Mouse (Mus musculus) v-Abl transformed pro-B cells (cell line): ENCODE measurements around the gene Eif4a2.

Experiments used
- in situ Hi-C, 2 experiments: fragments of 400-800 bp; cut with MboI; formaldehyde crosslinking; loops; one replicate each; pipeline ENCODE4 v1.15.1; 2025; ENCODE audit not compliant: unreplicated experiment in 2 of 2

Gene Eif4a2

DNA sequence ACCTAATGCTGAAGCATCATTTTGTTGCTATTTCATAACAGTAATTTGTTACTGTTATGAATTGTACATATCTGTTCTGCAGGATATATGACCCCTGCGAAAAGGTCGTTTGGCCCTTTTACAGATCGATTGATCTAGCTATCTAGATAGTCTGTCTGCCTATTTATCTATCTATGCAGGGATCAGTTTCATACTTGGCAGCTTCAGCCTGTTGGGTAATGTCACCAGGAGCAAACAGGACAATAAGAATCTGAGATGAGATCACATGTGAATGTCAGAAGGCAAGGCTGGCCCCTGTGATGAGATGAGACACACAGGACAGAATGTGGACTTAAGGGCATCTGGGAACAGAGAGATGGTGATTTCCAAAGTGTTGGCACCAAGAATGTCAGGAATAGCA is 23.1 kb downstream of the Eif4a2 start:
- in situ Hi-C loops: loop anchor here (5.0 to 10.0 kb wide), 3 partner anchors 33 to 256 kb away; no protein-coding TSS in a partner anchor

DNA sequence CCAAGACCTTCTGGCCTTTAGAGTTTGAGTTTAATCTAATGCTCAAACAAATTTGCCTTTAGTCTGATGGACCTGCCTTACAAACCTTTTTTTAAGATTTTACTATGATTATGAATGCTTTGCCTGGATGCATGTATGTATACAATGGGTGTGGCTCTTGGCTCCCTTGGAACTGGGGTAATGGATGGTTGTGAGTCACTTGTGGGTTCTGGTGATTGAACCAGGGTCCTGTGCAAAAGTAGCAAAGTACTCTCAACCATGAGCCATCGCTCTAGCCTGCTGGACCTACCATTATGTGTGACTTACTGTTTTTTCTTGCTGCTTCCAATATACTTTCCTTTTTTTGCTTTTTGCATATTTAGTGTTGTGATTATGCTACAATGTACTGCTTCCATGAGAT is 25.1 kb downstream of the Eif4a2 start:
- in situ Hi-C loops: loop anchor here (5.0 to 10.0 kb wide), 3 partner anchors 35 to 258 kb away; no protein-coding TSS in a partner anchor

DNA sequence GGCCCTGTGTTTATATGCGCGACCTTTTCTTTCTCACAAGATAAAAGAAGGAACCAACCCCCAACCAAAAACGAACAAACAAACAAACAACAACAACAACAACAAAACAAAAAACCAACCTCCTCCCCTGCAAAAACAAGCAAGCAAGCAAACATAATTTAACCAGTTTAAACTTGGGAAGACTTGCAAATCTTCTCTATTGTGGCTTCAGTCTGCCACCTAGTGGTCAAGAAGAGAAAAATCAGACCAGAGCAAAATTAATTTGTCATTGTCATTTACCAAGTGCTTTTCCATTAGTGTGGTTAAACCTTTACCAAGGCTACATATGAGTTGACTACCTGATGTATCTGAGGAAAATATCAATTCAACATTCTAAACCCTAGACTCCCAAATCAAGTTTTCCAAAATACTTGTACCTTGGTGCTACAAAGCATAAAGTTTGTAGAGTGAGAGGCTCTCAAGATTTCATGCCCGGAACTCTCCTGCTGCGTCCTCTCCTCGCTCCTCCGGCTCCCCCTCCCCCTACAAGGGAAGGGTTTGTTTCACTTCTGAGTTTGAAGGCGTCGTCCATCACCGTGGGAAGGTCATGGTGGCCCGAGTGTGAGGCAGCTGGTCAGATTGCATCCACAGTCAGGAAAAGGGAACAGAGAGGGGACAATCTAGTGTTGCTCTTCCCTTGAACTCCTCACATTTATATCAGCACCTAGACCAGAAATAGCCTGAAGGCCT is 28.3 kb downstream of the Eif4a2 start:
- in situ Hi-C loops: loop anchor here (10.0 kb wide), 1 partner anchor 261 kb away; no protein-coding TSS in a partner anchor

DNA sequence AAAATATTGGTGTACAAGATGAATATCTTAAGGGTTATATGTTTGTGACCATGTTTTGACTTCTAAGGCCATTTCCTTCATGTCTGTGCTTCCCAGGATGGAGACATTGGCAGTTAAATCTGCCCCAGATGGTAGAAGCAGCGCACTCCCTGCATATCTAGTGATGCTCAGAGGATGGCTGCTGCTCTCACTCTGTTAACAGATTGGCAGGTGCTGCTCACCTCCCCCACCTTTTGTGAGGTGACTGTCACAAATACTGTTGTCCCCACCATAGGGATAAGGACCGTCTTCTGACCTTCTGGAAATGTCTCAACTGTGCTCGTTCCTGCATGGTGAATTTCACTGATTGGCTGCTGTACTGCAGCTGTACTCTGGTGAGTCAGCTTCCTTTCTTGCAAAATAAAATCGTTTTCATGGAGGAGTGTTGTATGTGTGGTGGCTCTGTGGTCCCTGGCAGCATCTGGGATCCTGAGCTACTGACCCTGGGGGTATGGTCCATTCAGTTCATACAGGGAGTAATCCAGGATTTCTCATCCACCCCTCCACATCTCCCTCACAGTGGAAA is 29.2 kb downstream of the Eif4a2 start:
- in situ Hi-C loops: loop anchor here (10.0 kb wide), 1 partner anchor 262 kb away; no protein-coding TSS in a partner anchor

GRCm38 (mm10) chr16:23140911-23141310 is 33.7 kb downstream of the Eif4a2 start:
- in situ Hi-C loops: loop anchor here in 1 of 2 experiments (10.0 kb wide), 1 partner anchor 144 kb away; no protein-coding TSS in a partner anchor

- in situ Hi-C loops: loop anchor here in 1 of 2 experiments (10.0 kb wide), 1 partner anchor 140 kb away; no protein-coding TSS in a partner anchor
Measured at GRCm38 (mm10) chr16:23144326-23144725, 37.1 kb downstream of the Eif4a2 start.

DNA sequence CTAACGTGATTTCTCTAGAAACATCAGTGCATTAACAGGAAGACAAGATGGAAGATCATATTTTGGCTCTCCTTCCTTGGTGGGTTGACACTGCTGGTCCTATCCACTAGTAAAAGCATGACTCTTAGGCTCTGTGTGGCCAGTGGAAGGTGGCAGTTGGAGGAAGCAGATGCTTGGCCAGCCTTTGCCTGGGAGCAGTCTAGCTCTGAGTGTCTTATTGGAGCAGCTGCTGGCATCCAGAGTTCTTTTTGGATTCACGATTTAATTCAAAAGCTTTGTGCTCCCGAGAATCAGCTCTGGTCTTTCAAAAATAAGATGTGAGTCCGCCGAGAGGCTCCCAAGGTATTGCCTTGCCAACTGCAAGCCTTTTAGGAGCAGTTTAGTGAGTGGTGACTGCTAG is 38.0 kb downstream of the Eif4a2 start:
- in situ Hi-C loops: loop anchor here in 1 of 2 experiments (5.0 to 10.0 kb wide), 2 partner anchors 140 to 257 kb away; no protein-coding TSS in a partner anchor

- in situ Hi-C loops: loop anchor here in 1 of 2 experiments (5.0 to 10.0 kb wide), 2 partner anchors 139 to 256 kb away; no protein-coding TSS in a partner anchor
Measured at GRCm38 (mm10) chr16:23146280-23146679, 39.0 kb downstream of the Eif4a2 start, which contains the start of gene Adipoq. TSS of gene Adipoq (plus strand) at chr16:23146536.

GRCm38 (mm10) chr16:23148936-23149335 is 41.7 kb downstream of the Eif4a2 start:
- in situ Hi-C loops: loop anchor here in 1 of 2 experiments (5.0 to 10.0 kb wide), 2 partner anchors 136 to 253 kb away; no protein-coding TSS in a partner anchor

DNA sequence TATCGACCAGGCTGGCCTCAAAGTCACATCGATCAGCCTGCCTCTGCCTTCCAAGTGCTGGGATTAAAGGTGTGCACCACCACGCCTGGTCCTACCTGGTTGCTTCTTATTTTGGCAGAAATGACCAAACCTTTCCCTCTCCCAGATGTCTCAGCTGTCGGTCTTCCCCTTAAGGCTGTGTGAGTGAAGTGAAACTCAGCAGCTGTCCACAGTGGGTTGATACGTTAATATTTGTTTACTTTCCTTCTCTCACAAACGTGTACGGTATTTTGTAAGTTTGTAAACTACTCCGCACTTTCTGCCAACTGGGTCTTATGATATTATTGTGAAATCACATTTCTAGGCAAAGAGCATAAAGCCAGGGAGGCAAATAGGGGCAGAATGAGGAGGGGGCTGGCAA is 42.2 kb downstream of the Eif4a2 start:
- in situ Hi-C loops: loop anchor here in 1 of 2 experiments (5.0 to 10.0 kb wide), 2 partner anchors 135 to 253 kb away; no protein-coding TSS in a partner anchor

DNA sequence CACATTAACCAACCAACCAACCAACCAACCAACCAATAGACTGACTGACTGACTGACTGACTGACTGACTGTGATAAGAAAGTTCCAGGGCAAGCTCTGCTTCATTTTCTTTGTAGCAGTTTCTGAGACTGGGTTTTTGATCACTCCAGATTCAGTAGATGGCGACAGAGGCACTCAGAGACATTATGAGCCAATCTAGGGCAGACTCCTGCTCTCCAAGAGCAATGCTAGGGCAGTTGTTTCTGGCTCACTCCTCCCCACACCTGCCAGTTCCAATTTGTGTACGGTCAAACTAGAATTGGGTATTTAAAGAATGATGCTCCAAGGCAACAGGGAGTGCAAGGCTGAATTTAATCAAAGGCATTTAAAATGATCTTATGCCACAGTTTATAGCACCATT is 44.2 kb downstream of the Eif4a2 start:
- in situ Hi-C loops: loop anchor here (5.0 to 10.0 kb wide), 5 partner anchors 76 to 746 kb away; partner anchors contain the start of gene Sst (in 1 of the 2)

- in situ Hi-C loops: loop anchor here (5.0 to 10.0 kb wide), 5 partner anchors 73 to 743 kb away; partner anchors contain the start of gene Sst (in 1 of the 2)
Measured at GRCm38 (mm10) chr16:23154261-23154660, 47.0 kb downstream of the Eif4a2 start.

DNA sequence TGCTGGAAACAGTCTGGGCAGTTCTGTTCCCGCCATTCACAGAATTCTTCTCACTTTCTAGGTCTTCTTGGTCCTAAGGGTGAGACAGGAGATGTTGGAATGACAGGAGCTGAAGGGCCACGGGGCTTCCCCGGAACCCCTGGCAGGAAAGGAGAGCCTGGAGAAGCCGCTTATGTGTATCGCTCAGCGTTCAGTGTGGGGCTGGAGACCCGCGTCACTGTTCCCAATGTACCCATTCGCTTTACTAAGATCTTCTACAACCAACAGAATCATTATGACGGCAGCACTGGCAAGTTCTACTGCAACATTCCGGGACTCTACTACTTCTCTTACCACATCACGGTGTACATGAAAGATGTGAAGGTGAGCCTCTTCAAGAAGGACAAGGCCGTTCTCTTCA is 49.8 kb downstream of the Eif4a2 start:
- in situ Hi-C loops: loop anchor here in 1 of 2 experiments (10.0 kb wide), 1 partner anchor 738 kb away; the partner anchor contains the start of gene Sst

- in situ Hi-C loops: loop anchor here in 1 of 2 experiments (10.0 kb wide), 1 partner anchor 737 kb away; the partner anchor contains the start of gene Sst
Measured at GRCm38 (mm10) chr16:23158292-23158691, 51.0 kb downstream of the Eif4a2 start.

DNA sequence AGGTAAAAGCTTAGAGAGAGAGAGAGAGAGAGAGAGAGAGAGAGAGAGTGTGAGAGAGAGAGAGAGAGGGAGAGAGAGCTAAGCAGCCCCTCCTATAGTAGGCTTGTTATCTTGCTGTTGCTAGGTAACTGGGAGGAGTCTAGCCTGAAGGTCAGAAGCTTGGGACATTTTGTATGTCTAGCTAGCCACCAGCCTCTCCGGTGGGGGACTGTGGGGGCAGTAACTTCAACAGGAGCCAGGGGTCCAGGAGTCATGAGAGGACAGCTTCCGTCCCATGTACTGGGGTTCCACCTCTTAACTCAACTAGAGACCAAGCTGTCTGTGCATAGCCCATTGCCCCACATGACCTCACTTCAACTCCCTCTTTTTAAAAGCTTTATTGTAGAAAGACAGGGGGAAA is 51.7 kb downstream of the Eif4a2 start:
- in situ Hi-C loops: loop anchor here in 1 of 2 experiments (10.0 kb wide), 1 partner anchor 736 kb away; the partner anchor contains the start of gene Sst

DNA sequence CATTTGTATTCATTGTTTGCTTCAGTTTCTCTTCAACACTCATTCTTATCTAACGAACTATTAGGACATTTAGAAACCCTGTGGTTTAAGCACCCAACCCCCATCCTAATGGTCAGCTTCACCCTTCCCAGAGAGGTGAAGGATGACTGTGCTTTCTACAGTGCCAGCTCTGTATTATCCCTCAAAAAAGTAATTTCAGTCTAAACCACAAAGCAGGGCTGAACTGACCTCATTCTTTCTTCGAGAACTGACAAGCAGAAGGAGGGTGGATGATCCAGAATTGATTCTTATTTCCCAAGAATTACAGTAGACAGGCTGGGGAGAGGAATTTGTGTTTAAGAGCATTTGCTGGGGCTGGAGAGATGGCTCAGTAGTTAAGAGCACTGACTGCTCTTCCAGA is 52.5 kb downstream of the Eif4a2 start:
- in situ Hi-C loops: loop anchor here in 1 of 2 experiments (10.0 kb wide), 1 partner anchor 735 kb away; the partner anchor contains the start of gene Sst

DNA sequence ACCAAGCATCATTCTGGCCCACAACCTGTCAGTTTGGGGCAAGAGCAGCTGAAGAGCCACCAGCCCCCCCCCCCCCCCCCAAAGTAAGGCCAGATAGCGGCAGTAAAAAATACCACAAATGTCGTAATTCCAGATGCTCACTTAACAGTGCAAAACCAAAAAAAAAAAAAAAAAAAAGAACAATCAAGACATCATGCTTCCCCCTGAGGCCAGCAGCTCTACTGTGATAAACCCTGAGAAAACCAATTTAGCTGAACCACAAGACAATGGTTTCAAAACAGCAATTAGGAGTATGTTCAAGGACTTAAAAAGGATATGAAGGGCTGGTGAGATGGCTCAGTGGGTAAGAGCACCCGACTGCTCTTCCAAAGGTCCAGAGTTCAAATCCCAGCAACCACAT is 54.9 kb downstream of the Eif4a2 start:
- in situ Hi-C loops: no loop called here
